Mouse (Mus musculus): ENCODE measurements around the gene Klhl2.

Gene Klhl2

DNA sequence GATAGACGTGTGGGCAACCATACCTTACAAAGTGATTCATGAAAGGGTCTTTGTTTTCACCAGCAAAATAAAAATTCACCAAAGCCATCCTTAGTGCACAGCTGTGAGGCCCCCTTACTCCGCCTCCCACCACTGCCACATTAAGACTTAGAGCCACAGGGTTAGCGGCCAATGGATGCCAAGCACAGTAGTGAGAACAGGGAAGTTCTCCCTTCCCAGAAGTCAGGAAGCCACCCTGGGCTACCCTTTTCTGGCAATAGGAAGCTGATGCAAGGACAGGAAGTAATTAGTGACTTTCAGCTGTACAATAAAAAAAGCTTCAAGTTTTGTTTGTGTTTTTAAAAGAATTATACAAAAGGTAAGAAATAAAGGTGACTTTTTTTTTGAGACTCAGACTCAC lies 18.2 kb downstream of the Klhl2 start:
- no peak for DNase-seq (ENCODE audit: low read depth, low spot score)

DNA sequence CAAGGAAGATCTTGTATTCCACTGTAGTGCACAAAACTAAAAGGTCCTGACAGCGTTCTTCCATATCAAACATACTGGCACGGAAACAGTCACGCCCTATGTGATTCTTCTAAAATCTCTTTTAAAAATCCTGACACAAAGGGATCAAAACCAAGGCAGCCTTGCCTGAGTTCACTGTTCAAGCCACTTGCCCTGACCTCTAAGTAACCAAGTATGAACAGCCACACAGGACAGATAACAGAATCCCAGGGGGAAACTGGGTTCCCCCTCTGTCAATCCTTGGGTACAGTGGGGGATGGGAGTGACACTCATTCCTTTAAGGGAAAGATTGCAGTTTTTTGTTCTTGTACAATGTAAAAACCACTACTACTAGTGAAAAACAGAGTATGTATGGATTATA lies 19.9 kb downstream of the Klhl2 start:
- no peak for DNase-seq (ENCODE audit: low read depth, low spot score)

DNA sequence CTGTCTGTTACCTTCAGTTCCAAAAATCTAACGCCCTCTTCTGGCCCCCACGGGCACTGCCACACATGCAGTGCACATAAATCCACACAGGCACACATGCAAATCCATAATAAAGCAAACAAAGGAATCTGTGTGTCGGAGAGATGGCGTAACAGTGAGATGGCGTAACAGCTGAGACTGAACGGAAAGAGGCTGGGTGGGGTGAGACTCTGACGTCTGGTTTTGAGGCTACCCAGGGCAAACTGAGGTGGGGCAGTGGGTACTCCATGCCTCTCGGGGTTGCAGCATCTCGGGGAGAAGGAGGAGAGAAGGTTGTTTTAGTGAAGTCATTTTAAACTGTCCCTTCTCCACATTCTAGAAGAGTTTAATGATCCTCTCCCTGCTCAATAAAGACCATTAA lies 20.4 kb downstream of the Klhl2 start:
- no peak for DNase-seq (ENCODE audit: low read depth, low spot score)

GRCm38 (mm10) chr8:64828466-64828865 lies 21.4 kb downstream of the Klhl2 start:
- DNase-seq (ENCODE audit: low read depth, low spot score): no peak

DNA sequence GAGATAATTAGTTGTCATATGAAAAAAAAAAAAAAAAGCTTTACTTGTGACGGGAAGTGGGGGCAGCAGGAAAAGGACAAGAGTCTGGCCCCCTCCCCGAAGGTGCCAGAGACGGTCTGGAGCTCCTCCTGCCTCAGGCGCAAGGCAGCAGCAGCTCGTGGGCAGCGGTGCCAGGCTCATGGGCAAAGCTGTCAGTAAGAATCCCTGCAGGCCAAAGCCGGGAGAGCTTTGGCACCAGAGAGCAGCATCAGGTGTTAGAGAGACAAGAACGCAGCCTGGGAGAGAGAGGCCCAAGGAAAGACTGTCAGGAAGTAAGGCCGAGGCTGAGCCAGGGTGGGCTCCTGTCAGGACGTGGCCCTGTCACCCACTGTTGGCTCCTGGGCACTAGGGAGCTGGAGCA lies 22.5 kb downstream of the Klhl2 start:
- no peak for DNase-seq (ENCODE audit: low read depth, low spot score)

DNA sequence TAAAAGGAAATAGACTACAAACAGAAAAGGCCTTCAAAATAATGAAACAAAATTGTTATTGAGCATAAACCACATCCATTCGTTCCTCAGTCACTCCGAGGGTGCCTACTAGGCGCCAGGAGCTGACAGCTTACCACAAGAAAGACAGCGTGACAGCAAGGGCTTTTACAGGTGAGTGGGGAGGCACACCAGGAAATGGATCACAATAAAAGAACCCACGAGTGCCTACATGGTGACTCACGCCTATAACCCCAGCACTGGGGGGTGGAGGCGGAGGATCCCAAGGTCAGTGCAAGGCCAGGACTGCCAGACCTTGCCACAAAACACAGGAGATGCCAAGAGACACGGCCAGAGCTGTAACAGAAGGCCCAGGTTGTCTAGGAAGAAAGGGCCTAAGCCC lies 23.4 kb downstream of the Klhl2 start:
- DNase-seq (ENCODE audit: low read depth, low spot score): no peak

DNA sequence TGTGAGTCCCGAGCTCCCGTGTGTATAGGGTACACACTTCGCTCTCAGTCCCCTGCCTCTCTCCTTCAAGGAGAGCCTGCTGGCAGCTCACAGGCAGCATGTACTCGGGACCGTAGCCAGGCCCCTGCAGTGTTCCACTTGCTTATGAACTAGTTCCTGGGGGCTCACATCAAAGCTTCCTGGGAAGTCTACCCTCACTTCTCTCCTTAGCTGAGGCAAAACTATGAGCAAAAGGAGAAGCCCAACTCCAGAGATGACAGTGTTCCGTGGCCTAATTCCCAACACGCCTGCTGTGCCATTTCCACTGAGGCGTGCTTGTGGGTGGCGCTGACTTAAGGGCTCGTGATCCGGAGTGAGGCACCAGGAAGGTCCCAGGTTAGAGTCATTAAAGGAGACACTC lies 25.9 kb downstream of the Klhl2 start:
- DNase-seq (ENCODE audit: low read depth, low spot score): no peak

DNA sequence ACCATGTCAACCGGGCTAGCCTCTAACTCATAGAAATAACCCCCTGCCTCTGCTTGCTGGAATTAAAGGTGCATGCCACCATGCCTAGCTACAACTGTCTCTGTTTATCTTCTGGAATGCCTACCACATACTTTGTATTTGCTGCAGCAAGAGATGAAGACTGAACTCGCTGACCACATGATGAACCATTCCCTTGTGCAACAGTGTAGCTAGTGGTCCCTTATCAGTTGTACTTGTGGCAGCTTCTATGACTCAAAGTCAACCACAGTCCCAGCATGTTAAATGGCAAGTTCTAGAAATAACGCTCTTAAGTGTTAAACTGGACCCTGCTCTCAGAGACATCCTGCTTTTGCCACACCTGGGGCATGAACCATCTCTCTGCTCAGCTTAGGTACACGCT lies 28.9 kb downstream of the Klhl2 start:
- DNase-seq (ENCODE audit: low read depth, low spot score): no peak

- no peak for DNase-seq (ENCODE audit: low read depth, low spot score)
These were observed 38.0 kb downstream of the Klhl2 start for GRCm38 (mm10) chr8:64811790-64812189.

DNA sequence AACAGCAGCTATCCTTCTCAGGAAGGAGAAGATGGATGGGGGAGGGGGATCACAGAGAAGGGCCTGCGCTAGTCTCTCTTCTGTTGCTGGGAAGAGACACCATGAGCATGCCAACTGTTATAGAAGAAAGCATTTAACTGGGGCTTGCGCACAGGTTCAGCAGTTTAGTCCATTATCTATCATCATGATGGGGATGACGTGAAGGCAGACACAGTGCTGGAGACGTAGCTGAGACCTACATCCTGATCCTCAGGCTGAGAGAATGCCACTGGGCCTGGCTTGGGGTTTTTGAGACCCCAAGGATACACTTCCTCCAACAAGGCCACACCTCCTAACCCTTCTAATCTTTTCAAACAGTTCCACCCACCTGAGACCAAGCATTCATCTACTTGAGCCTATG lies 38.7 kb downstream of the Klhl2 start:
- DNase-seq (ENCODE audit: low read depth, low spot score): no peak

GRCm38 (mm10) chr8:64806558-64806957 lies 43.3 kb downstream of the Klhl2 start:
- DNase-seq (ENCODE audit: low read depth, low spot score): no peak

GRCm38 (mm10) chr8:64804971-64805370 lies 44.8 kb downstream of the Klhl2 start:
- no peak for DNase-seq (ENCODE audit: low read depth, low spot score)

- no peak for DNase-seq (ENCODE audit: low read depth, low spot score)
These were observed 50.5 kb downstream of the Klhl2 start for GRCm38 (mm10) chr8:64799306-64799705.

- no peak for DNase-seq (ENCODE audit: low read depth, low spot score)
These were observed 51.3 kb downstream of the Klhl2 start for GRCm38 (mm10) chr8:64798503-64798902.

DNA sequence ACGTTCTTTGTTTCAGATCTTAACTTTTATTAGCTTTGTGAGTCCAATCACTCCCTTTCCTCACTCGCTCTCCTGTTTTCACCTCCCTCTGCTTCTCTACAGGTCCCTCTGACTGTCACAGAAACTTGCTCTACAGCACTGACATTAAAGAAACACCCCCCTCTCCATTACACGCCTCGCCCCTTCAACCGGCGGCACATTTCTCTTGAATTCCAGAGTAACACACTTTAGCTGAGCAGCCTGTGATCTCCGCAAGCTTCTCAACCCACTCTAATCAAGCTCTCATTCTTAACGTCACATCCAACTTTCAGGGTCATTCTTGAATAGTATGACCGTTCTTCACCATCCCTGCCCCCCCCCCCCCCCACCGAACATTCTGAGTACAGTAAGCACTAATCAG lies 52.1 kb downstream of the Klhl2 start:
- DNase-seq (ENCODE audit: low read depth, low spot score): no peak

DNA sequence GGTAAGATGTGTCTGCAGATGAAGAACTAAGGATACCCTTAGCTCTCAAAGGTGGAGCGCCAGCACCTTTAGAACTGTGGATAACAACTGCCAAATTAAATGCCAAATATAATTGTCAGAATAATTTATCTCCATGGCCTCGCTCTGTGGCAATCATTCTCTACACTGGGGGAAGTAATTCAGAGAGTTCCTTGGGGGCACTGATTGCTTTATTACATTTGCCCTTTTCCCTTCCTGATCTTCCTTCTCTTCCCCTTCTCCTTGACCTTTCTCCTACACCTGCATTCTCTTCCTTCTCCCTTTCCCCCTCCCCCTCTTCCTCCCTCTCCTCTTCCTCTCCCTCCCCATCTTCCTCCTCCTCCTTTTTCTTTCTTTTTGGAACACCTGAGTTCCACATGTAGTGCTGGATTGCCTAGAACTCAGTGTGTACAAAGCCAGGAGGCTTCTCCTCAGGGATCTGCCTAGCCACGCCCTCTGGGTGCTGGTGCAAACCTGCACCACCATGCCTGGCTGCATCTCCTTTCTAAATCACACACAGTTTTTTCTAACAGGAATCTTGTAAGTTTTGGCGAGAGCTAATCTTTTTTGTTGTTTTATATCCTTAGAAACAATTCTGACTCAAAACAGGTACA lies 58.5 kb downstream of the Klhl2 start:
- no peak for DNase-seq (ENCODE audit: low read depth, low spot score)

DNA sequence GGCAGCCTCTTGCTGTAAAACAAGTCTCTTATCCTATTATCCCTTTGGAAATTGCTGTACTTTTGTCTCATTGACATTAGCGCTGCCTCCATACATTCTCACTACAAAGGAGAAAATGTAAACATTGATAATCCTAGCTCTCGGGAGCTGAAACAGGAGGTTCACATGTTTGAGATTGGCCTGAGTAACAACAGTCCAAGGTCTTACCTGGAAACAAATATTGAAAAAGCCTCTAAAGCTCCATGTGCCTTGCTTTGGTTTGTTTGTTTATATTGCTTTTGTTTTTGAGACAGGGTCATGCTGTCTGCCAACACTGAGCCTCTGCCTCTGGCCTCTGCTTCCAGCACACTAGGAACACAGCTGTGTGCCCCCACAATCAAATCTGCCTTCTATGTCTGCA lies 59.4 kb downstream of the Klhl2 start:
- DNase-seq (ENCODE audit: low read depth, low spot score): no peak

DNA sequence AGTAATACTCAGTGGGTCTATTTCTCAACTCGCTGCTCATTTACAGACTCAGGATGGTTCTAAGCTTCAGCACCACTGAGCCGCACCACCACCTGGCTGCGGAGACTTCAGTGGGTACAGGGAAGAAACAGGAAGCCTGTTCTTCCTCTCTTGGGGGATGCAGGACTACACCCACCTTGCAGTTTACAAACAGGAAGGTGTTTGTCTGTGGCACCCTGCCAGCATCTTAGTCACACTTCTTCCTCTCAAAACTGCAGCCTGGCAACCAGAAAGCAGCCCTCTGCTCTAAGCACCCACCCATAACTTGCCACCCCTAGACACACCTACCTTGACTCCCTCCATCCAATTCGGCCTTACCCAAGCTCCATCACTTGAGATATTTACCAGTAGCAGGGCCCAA lies 61.1 kb downstream of the Klhl2 start:
- no peak for DNase-seq (ENCODE audit: low read depth, low spot score)

DNA sequence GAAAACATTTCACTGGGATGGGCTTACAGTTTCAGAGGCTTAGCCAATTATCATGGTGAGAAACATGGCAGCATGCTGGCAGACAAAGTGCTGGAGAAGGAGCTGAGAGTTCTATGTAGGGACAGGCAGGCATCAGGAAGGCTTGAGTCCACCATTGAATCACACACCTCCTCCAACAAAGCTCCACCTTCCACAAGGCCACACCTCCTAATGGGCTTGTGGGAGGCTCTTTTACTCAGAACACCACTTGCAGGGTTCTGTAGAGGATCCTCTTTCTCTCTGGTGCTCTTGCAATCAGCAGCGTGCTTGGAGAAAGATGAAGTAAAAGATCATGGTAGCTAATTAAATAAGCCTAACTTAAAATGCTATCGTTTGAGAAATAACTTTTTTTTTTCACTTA lies 63.0 kb downstream of the Klhl2 start:
- DNase-seq (ENCODE audit: low read depth, low spot score): no peak

DNA sequence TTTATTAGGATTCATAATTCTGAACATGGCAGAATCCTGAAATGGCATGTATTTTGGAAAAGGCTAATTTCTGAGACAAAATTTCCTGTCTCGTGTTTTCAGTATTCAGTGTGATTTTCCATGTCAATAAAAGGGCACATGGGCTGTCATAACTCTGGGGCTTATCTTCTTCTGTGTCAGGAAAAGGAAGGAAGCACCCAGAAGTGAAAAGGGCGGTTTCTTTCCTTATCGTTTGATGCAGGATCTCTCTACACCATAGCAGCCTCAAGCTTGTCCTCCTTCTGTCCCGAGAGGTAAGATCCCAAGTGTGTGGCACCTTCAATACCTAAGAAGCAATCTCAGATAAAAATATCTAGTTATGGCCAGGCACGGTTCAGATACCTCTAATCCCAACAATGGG lies 65.6 kb downstream of the Klhl2 start:
- DNase-seq (ENCODE audit: low read depth, low spot score): no peak

- no peak for DNase-seq (ENCODE audit: low read depth, low spot score)
These were observed 67.9 kb downstream of the Klhl2 start for GRCm38 (mm10) chr8:64781947-64782346.

DNA sequence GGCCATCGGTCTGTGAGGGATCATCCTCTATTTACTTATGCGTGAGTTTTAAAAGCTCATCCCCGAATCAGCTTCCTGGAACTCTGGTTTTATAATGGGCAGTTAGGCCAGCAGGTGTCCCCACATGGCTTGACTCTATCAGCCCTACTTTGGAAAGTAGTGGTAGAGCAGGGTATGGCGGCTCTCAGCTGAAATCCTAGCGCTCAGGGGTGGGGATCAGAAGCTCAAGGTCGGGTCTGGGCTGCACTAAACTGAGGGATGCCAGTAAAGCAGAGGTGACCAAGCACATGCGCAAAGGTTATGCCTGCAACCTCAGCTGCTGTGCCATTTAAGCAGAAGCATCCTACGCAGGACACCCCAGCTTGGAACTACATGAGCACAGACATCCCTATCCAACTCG lies 71.9 kb downstream of the Klhl2 start:
- no peak for DNase-seq (ENCODE audit: low read depth, low spot score)

DNA sequence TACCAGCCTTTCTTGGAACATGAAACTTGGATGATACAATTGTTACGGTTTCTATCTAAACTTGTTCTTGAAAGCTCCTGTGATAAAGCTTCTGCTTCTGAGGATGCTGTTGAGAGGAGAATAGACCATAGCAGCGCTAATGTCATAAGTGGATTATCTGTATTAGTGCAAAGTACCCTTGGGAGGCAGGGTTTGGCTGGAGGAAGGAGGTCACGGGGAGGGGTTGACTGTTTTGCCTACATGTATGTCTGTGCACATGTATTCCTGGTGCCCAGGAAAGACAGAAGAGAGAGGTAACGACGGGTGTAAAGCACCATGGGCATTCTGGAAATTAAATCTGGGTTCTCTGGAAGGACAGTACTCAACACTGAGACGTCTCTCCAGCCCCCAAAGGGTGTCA lies 75.7 kb downstream of the Klhl2 start:
- DNase-seq (ENCODE audit: low read depth, low spot score): no peak

- no peak for DNase-seq (ENCODE audit: low read depth, low spot score)
These were observed 79.0 kb downstream of the Klhl2 start for GRCm38 (mm10) chr8:64770814-64771213.
